1 mouse cellular context compared by ENCODE assay signal in genomic region chr11:96034116-96034515, GRCm38 (mm10).
TF ChIP-seq lines count a peak whose summit lies in the region.

No protein-coding gene starts in this region.

TF ChIP-seq in MEL, 35 proteins besides CTCF, POLR2A, EP300 and RAD21 (continued from another document):
- TF ChIP-seq USF2 (IDR thresholded peaks at IDR 0.05; ENCODE audit: borderline replicate concordance in 1 of 2, insufficient read depth in 1 of 2, low read depth in 1 of 2, low read length in 2 of 2) (no peak), NRF1 (IDR thresholded peaks at IDR 0.05; ENCODE audit: insufficient read depth, low read depth, low read length, poor library complexity, severe bottlenecking) (no peak), UBTF (IDR thresholded peaks at IDR 0.05; ENCODE audit: borderline replicate concordance, insufficient read depth, low read depth, low read length) (no peak), CHD1 (IDR thresholded peaks at IDR 0.05; ENCODE audit: low read depth, low read length) (no peak; the same call in 1 of the 2 replicates), MEF2A (IDR thresholded peaks at IDR 0.05; ENCODE audit: extremely low read depth, insufficient replicate concordance, low read depth, low read length, poor library complexity, severe bottlenecking) (no peak)
TF ChIP-seq in MEL: peak in this region for 0.
